Mouse (Mus musculus): ENCODE measurements around the gene Pex19.
A peak's percentile ranks its signal among the peaks of the same experiment; 100 is the strongest.

The Pex19 gene

DNA sequence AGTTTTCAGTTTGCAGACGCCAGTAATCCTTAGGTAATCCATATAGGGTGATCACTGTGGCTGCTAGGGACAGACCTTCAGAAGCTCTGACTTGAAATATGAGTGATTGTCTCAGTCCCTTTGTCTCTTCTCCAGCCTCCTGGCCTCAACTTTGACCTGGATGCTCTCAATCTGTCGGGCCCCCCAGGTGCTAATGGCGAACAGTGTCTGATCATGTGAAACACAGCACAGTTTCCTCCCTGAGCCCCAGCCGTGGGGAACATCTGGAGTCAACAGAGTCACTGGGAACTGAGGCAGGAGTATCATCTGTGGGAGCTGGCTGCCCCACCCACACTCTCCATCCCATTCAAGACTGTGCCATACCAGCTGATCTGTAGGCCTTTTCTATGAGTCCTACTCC is 7.5 kb downstream of the Pex19 start:
- DNase-seq: no peak

DNA sequence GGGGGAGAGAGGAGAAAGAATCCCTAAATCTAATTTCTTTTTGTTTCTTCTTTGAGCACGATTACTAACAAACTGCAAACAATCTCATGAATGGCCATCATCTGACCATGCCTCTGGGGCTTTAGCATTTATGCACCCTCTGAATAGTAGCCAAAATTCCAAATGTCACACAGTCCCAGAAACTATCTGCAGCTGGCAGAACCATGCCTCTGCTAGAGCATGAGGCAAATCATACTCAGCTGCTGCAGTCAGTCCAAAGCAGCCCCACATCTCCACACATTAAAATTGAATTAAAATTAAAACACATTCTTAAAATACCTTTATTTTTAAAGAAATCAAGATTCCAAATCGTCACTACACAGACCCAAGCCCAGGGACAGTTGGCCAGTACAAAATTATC is 13.6 kb downstream of the Pex19 start:
- DNase-seq: no peak

DNA sequence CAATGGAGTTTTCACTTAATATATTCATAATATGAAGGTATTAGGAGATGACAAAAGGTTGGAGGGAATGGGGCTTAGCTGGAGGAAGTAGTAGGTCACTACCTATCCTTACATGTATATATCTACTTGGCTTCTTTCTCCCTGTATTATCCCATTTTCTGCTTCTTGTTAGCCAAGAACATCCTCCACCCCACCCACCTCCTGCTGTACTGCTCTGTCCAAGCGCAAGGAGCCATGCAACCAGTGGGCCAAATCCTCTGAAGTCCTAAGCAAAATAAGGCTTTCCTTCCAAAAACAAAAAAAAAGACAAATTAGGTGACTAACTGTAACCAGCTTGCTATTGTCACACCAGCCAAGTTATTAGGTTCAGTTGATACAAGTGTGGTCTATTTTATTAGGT is 14.3 kb downstream of the Pex19 start:
- DNase-seq: no peak

DNA sequence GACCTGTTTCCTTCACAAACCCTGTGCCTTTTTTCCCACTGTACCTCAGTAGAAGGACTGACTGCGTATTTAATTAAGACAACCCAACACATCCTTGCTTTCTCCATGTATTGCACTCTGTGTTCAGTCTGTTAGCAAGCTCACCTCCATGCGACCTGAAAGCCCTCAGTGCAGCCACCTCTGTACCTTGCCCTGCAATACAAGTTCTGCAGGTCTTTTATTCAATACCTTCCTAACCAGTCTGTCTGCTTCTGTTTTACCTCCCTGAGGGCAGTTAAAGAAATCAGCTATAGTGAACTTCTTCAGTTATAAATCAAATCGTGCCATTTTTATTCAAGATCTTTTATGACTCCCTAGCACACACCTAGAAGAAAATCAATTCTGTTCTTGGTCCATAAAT is 15.0 kb downstream of the Pex19 start:
- no peak for DNase-seq

DNA sequence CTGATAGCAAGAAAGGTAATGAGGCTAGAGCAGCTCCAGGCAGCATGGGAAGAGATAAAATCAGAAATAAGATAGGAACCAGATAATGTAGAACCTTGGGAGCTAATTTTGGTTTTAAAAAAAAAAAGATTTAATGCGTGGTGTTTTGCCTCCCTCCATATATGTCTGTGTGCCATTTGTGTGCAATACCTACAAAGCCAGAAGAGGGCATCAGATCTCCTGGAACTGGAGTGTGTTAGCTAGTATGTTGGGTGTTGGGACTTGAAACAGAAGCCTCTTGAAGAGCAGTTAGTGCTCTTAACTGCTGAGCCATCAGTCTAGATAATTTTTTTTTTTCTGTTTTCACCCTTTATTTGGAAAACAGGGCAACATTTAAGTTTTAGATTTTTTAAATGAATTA is 17.0 kb downstream of the Pex19 start:
- DNase-seq: peak; percentile 72

DNA sequence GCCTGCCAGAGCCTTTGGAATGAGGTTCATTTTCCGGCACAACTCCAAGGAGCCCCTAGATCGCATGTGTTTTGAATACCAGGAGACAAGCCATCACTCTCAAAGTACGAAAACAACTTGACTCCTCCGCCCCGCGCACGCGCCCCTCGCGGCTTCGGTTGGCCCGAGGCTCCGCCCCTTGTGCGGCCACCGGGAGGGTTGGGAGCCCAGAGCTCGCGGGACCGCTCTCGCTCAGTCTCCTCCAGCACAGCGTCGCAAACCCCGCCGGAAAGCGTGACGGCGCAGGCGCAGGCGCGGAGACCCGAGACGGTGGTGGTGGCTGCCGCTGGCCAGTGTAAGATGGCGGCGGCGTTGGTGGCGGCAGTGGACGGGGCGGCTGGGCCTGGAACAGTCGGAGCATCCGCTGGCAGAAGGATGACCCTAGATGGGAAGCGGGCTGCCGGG is 21.3 kb downstream of the Pex19 start, which contains the start of gene Dcaf8:
TSS of gene Dcaf8 (plus strand) at position 250 of the 444 bp plus-strand sequence.
- DNase-seq: peak; percentile 98

DNA sequence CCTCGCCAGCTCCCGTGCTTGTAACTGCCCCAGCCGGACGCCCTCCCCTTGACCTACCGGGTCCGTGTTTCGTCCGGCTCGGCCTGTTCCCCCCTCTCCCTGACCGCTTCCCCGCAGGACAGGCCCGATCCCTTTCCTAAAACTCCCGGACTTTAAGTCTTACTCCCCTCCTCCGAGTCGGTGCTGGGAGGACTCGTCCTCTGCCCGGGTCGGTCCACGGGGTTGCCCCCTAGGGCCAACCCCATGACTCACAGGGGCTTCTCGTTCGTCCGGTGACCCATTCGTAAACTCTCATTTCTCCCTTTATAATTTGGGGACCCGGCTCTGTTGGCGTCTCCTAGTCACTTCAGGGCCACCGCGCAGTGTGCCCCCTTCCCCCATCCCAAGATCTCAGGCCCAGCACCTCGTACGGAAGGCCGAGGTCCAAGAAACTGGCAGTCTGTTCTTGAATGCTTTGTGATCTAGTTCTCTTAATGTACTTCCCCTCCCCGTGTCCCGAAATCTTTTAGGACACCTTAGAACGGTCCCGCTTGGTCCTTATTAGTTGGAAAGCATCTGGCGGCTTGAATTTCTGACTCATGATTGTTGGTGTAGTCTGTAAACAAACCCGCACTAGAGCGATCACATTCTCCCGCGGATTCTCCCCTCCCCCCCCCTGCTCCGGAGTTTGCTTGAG is 21.9 kb downstream of the Pex19 start:
- DNase-seq: peak; percentile 72

DNA sequence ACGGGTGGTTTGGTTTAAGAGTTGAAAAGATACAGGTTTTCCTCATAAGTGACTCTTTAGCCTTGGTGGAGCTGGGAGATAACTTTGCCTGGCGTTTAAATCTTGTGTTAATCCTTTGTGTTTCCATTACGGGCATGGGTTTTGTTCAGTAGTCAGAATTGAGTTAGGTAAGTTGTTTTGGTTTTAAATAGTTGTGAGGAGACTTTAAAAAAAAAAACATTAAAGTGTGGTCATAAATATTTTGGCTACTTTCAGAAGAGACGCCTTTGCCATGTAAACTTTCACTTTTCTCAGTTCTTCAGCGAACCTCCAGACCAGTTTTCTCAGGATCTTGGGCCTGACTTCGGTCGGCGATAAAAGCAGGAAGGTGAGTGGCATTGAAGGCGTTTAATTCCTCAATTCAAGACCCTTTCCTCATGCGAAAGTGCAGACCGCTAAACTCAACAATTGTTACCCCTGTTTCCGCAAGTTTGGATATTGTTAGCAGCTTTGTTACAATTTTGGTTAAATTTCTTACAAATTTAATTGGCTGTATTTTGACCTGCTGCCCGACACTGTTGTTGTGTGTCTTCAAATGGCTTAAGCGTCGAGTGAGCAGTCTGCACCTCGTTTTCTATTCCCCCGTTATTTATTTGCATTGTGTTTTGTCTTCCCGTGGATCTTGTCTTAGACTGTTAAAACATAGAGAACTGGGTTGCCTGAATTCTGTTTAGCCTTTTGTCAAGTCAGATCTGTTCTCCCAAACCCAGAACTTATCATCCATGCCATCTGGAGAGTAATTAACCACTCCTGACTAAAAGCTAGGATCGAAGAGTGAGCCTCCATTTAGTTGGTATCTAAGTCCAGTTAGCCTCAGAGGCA is 22.6 kb downstream of the Pex19 start:
- no peak for DNase-seq

DNA sequence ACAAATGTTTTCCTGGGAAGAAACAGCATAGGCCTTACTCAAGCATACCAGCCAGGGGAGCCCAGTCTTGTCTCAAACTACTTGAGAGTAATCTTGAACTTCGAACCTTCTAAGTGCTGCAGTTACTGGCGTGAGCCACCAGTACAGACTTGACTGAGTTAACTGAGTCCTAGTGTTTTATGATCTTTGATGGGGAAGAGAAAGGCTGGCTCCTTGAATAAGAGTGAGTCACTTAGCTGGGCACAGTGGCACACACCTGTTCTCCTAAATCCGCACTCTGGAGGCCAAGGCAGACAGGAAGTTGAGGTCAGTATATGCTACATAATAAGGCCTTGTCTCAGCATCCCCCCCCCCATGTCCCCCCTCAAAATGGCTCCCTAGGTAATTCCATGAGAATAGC is 28.0 kb downstream of the Pex19 start:
- DNase-seq: no peak

DNA sequence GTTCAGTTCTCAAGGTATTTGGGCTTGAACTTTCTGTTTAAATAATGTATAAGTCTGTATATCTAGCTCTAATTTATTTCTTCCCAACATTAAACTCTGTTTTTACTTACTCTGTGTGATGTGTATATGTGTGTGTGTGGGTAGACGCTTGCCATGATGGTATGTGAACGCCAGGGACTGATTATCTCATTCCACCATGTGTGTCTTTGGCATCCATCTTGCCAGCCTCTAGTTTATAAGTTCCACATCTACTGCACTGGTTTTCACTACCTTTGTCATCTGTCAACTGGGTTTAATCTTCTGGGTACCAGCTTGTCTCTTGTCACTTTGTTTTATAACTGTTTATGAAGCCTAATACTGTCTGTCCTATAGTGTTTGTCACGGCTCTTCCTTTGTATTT is 29.0 kb downstream of the Pex19 start:
- DNase-seq: no peak

DNA sequence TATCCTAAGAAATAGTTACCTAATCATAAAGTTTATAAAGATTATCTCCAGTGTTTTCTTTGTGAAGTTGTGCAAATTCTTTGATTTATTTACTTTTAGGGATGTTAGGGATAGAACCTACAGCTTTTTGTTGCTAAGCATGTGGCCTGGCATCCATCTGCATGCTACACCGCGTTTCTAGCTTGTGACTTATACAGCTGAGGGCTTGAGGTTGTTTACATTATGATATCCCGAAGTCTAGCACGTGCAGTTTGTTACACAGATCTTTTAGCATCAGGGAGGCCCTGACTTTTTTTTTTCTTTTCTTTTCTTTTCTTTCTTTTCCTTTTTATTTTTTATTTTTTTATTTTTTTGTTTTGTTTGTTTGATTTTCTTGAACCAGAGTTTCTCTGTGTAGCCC is 33.4 kb downstream of the Pex19 start:
- DNase-seq: no peak

DNA sequence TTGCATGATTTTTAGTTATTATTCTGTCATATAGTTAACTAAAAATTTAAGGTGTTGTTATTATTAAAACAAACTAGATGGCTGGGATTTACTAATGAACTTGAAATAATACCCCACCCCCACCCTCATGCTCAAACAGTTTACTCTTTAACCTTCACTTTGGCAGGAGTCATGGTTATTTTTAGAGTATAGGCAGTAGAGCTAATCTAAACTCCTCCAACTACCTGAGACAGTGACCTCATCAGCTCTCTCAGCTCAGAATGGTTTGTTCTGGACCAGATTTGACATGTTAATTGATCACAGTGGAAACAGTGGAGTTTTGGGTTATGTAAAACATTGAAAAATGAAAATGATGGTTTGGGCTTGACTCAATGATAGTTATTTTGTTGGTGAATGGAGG is 34.0 kb downstream of the Pex19 start:
- no peak for DNase-seq

DNA sequence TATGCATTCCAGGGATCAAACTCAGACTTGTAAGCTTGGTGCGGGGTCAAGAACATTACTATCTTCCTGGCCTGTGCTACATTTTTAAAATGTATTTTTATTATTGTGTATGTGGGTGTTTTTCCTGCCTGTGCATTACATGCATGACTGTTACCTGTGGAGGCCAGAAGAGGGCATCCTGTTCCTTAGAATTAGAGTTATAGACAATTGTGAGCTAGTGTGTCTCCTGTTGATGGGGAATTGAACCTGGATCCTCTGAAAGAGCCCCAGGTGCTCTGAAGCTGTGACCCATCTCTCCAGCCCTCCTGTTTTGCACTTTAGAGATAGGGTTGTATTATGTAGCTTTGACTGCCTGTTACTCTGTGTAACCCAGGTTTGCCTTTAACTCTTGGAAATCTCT is 35.5 kb downstream of the Pex19 start:
- DNase-seq: no peak

DNA sequence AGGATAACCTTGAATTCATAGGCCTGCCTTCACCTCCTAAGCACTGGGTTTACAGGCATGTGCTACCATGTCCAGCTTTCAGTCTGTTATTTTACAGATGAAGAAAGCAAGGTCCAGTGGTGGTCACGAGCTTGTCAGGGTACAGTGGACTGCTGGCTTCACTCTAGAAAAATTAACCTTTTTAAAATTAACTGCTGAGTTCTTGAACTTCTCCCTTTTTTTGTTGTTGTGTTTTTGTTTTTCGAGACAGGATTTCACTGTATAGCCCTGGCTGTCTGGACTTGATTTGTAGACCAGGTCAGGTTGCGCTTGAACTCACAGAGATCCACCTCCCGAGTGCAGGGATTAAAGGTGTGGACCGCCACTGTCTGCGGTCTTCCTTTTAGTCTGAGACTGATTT is 36.4 kb downstream of the Pex19 start:
- peak; percentile 44 for DNase-seq

DNA sequence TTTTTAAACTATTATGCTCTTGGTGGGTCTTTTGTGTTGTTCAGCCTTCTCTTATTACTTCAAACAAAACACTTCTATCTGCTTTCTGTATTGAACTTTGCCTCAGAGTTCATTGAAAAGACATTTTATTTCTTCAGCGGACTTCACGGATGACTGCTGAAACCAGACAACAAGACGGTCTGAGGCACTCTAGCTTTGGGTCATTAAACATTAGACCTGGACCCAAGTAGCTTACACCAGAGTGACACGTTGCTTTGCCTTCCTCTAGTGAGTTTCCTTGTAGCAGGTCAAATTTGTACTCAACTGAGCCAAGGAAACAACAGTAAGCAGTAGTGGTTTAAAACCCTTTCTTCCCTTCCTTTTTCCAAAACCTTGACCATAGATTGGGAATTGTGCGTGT is 41.4 kb downstream of the Pex19 start:
- no peak for DNase-seq

DNA sequence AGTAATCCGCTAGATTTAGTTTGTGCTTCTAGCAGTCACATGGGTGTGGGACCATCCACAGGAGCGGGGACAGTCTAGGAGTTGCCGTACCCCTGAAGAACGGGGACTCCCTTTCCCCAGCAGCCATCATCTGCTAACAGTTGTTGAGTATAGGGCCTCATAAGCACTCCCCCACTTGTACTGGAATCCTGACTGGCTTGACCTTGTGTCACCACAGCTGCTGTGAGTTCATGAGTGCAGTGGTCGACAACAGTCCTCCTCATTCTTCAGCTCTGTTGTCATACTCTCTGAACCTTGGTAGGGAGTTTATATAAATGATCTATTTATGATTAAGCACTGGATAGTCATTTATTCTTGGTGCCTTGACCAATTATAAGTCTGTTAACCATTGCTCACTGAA is 43.3 kb downstream of the Pex19 start:
- DNase-seq: no peak

DNA sequence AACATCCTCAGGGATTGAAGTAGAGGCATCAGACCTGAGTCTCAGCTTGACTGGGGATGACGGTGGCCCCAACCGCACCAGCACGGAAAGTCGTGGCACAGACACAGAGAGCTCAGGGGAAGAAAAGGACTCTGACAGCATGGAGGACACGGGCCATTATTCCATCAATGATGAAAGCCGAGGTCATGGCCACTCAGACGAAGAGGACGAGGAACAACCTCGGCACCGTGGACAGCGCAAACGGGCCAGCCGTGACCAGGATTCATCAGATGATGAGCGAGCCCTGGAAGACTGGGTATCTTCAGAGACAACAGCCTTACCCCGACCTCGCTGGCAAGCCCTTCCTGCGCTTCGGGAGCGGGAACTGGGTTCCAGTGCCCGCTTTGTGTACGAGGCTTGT is 45.8 kb downstream of the Pex19 start:
- no peak for DNase-seq

DNA sequence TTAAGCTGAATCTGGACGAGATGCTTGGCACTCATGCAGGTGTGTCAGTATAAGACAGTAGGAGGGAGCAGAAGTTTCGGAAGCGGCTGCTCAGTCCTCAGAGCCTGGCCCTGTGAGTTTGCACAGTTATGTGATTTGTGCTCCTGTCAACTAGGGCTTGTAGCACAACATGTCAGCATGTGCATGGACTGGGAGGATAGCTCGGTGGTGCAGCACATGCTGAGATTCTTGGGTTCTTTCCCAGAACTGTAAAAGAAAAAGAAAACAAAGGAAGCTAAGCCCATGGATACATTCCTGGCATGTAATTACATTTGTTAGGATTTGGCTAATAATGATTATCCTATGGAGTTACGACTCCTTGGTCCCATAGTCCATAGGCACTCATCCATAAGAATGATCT is 46.6 kb downstream of the Pex19 start:
- no peak for DNase-seq

DNA sequence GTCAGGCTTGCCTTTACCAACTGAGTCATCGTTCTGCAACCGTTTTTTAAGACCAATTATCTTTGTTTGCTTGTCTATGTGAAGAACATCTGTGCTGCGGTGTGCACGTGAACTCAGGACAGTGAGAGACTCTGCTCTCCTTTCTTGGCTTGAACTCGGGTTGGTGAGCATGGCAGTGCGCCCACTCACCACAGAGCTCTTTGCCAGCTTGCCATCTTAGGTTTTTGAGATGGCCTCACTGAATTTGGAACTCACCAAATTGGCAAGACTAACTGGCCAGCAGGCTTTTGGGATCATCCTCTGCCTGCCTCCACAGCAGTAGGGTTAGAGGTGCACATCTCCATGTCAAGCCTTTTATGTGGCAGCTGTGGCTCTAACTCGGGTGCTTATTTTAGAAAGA is 51.2 kb downstream of the Pex19 start:
- no peak for DNase-seq

DNA sequence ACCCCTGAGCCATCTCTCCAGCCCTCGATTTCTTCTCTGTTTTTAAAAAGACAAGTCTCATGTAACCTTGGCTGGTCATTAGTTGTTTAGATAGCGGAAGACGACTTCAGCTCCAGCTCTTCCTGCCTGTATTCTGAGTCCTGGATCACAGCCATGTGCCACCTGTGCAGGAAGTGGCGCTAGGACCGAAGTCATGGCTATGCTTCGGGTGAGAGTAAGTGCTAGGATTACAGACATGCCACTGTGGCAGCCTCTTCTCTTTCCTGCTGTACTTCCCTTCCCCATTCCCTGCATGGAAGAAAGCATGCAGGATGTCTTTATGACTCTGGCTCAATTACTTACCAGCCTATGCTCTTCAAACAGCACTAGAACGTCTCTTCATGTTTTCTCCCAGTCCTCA is 52.5 kb downstream of the Pex19 start:
- DNase-seq: peak; percentile 55

DNA sequence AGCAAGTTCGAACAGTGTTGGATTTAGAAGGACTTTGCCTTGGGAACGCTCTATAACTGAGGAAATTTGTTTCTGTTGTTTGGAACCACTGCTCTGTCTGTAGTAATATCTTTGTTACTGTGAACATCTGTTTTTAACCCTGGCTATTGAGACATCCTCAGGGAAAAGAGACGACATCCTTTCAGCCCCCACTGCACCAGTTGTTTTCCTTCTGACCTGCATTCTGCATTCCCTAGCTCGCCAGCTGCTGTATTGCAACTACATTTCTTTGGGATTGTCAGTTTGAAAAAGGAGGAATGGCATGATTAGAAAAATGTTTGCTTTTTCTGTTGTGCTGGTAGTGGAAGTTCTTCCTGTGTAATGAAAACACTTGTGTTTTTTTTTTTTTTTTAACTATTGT is 54.3 kb downstream of the Pex19 start:
- no peak for DNase-seq

DNA sequence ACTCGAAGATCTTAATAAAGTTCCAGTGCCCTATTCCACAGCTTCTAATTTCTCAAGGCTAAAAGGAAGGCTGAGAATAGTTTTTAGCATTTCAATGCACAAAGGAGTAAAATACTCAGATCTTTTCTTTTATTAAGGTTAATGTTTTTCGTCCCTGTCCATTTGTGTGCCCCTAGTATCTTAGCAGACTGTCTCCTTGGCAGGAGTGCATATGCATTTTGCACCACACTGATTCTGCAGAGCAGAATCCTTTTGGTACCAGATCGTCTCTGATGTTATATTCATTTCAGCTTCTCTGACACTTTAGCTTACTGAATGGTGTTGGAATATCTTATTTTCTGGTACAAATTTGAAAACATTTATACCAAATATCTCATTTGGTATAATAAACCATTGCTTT is 55.2 kb downstream of the Pex19 start:
- no peak for DNase-seq

DNA sequence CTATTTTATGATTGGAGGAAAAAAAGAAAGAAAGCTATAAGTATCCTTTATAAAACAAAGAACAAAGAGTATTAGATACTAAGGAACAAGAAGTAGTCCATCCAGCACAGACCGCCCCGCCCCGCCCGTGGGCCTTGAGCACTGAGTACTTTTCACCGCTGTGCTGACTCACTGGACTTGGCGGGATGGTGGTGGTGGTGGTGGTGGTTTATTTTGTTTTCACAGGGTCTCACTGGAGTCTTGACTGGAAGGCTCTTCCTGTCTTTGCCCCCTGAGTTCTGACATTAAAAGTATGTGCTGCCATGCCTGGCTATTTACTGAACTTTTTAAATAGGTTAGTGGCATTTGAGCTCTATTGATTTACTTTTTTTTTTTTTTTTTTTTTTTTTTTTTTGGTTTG is 56.5 kb downstream of the Pex19 start:
- no peak for DNase-seq

DNA sequence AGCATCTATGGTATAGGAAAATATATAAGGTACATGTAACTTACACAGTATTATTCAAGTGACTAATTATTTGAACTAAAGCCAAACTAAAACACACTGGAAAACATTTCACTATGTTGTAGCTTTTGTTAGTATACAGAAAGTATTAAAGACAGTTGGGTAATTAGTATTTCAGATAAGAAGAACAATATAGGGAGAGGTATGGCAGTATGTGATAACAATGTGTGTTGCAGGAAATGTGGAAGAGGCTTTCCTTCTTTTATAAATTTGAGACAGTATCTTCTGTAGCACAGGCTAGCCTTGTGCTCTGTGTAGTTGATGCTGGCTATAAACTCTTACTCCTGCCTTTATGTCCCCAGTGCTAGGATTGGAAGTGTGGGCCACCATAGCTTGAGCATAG is 57.4 kb downstream of the Pex19 start:
- DNase-seq: no peak

Measured in kidney, postnatal 10 days (tissue).